Mouse (Mus musculus): ENCODE results near the gene Zfp617. TPM values are rescaled to one million over a fixed set of nuclear protein-coding genes. Genes with fewer than 3 reads are reported as not detected.

Gene Zfp617
- polyA plus RNA-seq, 1 experiment from 2014 or later, result 9.3 TPM

DNA sequence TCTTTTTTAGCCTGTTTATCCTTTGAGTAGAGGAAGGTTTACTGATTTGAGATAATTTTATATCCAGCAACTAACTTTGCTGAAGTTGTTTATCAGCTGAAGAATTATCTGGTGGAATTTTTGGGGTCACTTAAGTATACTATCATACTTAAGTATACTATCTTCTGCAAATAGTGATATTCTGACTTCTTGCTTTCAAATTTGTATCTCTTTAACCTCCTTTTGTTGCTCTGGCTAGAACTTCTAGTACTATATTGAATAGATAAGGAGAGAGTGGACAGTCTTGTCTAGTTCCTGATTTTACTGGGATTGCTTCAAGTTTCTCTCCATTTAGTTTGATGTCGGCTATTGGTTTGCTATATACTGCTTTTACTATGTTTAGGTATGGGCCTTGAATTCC, 1.6 kb upstream of the Zfp617 start:
- Histone ChIP-seq H3K27me3 (replicated peaks; ENCODE audit: control insufficient read depth, insufficient read depth, low read length) (no peaks in the 10 kb centered on the region), H3K4me1 (replicated peaks; ENCODE audit: control insufficient read depth, insufficient read depth, low read length) (no peaks in the 10 kb centered on the region), H3K9ac (ENCODE audit: low read depth, low read length) (no peak overlapping the region), H3K4me3 (ENCODE audit: low read depth, low read length) (no peak overlapping the region), H3K9me3 (ENCODE audit: control insufficient read depth) (no peaks in the 10 kb centered on the region), H3K36me3 (ENCODE audit: control insufficient read depth, insufficient read depth) (no peaks in the 10 kb centered on the region), H3K27ac (ENCODE audit: low read depth, low read length) (no peak overlapping the region), H3K4me2 (replicated peaks; ENCODE audit: low read depth) (no peak overlapping the region)
- ATAC-seq, result no peak
- 95% methylated on average over 1 of the region's 1 CpGs for WGBS
- TF ChIP-seq CTCF (IDR thresholded peaks at IDR 0.05; ENCODE audit: low read depth), result no peak

DNA sequence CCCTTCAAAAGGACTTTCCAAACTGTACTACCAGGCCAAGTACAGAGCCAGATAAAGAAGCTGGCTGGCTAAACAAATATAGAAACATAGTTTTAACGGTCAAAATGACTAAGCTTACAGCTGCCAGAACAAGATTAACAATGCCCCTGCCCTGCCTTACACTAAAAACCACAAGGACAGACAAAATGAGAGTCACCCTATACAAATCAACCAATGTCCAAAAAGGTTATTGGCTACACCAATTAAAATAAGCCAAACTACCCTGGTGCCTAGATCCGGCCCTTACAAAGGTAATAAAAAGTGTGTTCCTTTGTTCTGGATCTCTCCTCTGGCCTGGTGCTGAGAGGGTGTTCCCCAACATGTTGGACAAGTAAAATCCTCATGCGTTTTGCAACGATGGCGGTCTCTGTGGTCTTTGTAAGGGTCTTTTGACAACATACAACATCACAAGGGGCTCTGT, 607 bp upstream of the Zfp617 start:
- Histone ChIP-seq H3K36me3 (ENCODE audit: control insufficient read depth, insufficient read depth) (no peaks in the 10 kb centered on the region), H3K4me2 (replicated peaks; ENCODE audit: low read depth) (peak overlapping the region; percentile 78), H3K4me1 (replicated peaks; ENCODE audit: control insufficient read depth, insufficient read depth, low read length) (no peaks in the 10 kb centered on the region), H3K27me3 (replicated peaks; ENCODE audit: control insufficient read depth, insufficient read depth, low read length) (no peaks in the 10 kb centered on the region), H3K9ac (ENCODE audit: low read depth, low read length) (no peak overlapping the region), H3K4me3 (ENCODE audit: low read depth, low read length) (peak overlapping the region; percentile 76), H3K9me3 (ENCODE audit: control insufficient read depth) (no peaks in the 10 kb centered on the region), H3K27ac (ENCODE audit: low read depth, low read length) (no peak overlapping the region)
- no peak for TF ChIP-seq CTCF (IDR thresholded peaks at IDR 0.05; ENCODE audit: low read depth)
- 96% methylated on average over 5 of the region's 5 CpGs for WGBS
- no peak for ATAC-seq

- Histone ChIP-seq H3K9me3 (ENCODE audit: control insufficient read depth) (no peaks in the 10 kb centered on the region), H3K4me3 (ENCODE audit: low read depth, low read length) (no peak overlapping the region), H3K27ac (ENCODE audit: low read depth, low read length) (no peak overlapping the region), H3K4me2 (replicated peaks; ENCODE audit: low read depth) (no peak overlapping the region), H3K4me1 (replicated peaks; ENCODE audit: control insufficient read depth, insufficient read depth, low read length) (no peaks in the 10 kb centered on the region), H3K9ac (ENCODE audit: low read depth, low read length) (no peak overlapping the region), H3K36me3 (ENCODE audit: control insufficient read depth, insufficient read depth) (peaks cover 10% of the 10 kb centered on the region; the same call in 1 of the 2 replicates), H3K27me3 (replicated peaks; ENCODE audit: control insufficient read depth, insufficient read depth, low read length) (no peaks in the 10 kb centered on the region)
- no peak for ATAC-seq
- WGBS, result 82% methylated on average over 2 of the region's 2 CpGs
- TF ChIP-seq CTCF (IDR thresholded peaks at IDR 0.05; ENCODE audit: low read depth), result no peak
These were observed 3.9 kb downstream of the Zfp617 start for GRCm38 (mm10) chr8:71912286-71912685.

GRCm38 (mm10) chr8:71922567-71923401, 14.3 kb downstream of the Zfp617 start:
- Histone ChIP-seq H3K9ac (ENCODE audit: low read depth, low read length) (peak overlapping the region; percentile 86), H3K4me2 (replicated peaks; ENCODE audit: low read depth) (peak overlapping the region; percentile 70), H3K27ac (ENCODE audit: low read depth, low read length) (peak overlapping the region; percentile 97), H3K9me3 (ENCODE audit: control insufficient read depth) (no peaks in the 10 kb centered on the region), H3K4me1 (replicated peaks; ENCODE audit: control insufficient read depth, insufficient read depth, low read length) (no peaks in the 10 kb centered on the region), H3K36me3 (ENCODE audit: control insufficient read depth, insufficient read depth) (no peaks in the 10 kb centered on the region), H3K27me3 (replicated peaks; ENCODE audit: control insufficient read depth, insufficient read depth, low read length) (no peaks in the 10 kb centered on the region), H3K4me3 (ENCODE audit: low read depth, low read length) (peak overlapping the region; percentile 68)
- WGBS, result under 1% methylated on average over 57 of the region's 57 CpGs
- TF ChIP-seq CTCF (IDR thresholded peaks at IDR 0.05; ENCODE audit: low read depth), result no peak
- ATAC-seq, result peak; percentile 99

DNA sequence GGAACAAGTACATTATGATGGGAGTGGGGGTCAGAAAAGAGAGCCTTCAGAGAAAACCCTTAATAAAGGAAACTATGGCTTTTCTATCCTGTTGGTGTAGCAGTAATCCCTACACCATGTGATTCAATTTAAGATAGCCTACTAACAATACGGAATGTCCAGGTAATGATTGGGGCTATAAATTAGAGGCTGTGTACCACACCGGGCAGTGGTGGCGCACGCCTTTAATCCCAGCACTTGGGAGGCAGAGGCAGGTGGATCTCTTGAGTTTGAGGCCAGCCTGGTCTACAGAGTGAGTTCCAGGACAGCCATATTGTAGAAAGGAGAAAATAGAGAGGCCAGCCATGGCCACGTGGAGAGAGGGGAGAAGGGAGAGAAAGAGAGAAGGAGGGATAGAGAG, 17.4 kb downstream of the Zfp617 start:
- no peak for ATAC-seq
- no peaks in the 10 kb centered on the region for H3K9me3 ChIP-seq (ENCODE audit: control insufficient read depth)
- H3K9ac ChIP-seq (ENCODE audit: low read depth, low read length), result no peak overlapping the region
- no peak for TF ChIP-seq CTCF (IDR thresholded peaks at IDR 0.05; ENCODE audit: low read depth)
- peaks cover 20% of the 10 kb centered on the region for H3K36me3 ChIP-seq (ENCODE audit: control insufficient read depth, insufficient read depth)
- H3K27ac ChIP-seq (ENCODE audit: low read depth, low read length), result no peak overlapping the region; the same call in 1 of the 2 replicates
- no peak overlapping the region for H3K4me2 ChIP-seq (replicated peaks; ENCODE audit: low read depth)
- H3K4me3 ChIP-seq (ENCODE audit: low read depth, low read length), result no peak overlapping the region
- no peaks in the 10 kb centered on the region for H3K27me3 ChIP-seq (replicated peaks; ENCODE audit: control insufficient read depth, insufficient read depth, low read length)
- no peaks in the 10 kb centered on the region for H3K4me1 ChIP-seq (replicated peaks; ENCODE audit: control insufficient read depth, insufficient read depth, low read length)
- 84% methylated on average over 5 of the region's 5 CpGs for WGBS

DNA sequence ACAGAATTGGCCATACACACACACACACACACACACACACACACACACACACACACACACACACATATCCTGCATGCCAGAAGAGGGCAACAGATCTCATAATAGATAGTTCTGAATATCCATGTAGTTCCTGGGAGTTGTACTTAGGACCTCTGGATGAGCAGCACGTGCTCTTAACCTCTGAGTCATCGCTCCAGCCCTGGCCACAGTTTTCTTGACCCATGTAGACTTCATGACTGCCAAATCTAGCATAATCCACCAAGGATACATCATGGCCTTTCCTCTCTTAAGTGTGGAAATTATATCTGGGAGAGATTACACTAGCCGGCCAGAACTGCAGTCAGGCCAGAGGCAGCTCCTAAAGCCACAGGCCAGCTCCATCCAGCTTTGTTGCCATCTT, 18.1 kb downstream of the Zfp617 start:
- H3K4me2 ChIP-seq (replicated peaks; ENCODE audit: low read depth), result no peak overlapping the region
- peaks cover 27% of the 10 kb centered on the region for H3K36me3 ChIP-seq (ENCODE audit: control insufficient read depth, insufficient read depth)
- H3K27me3 ChIP-seq (replicated peaks; ENCODE audit: control insufficient read depth, insufficient read depth, low read length), result no peaks in the 10 kb centered on the region
- peak; percentile 22 for ATAC-seq
- no peaks in the 10 kb centered on the region for H3K4me1 ChIP-seq (replicated peaks; ENCODE audit: control insufficient read depth, insufficient read depth, low read length)
- 68% methylated on average over 3 of the region's 3 CpGs for WGBS
- no peak overlapping the region for H3K9ac ChIP-seq (ENCODE audit: low read depth, low read length)
- H3K27ac ChIP-seq (ENCODE audit: low read depth, low read length), result no peak overlapping the region
- no peak overlapping the region for H3K4me3 ChIP-seq (ENCODE audit: low read depth, low read length)
- peak; percentile 15 for TF ChIP-seq CTCF (IDR thresholded peaks at IDR 0.05; ENCODE audit: low read depth)
- no peaks in the 10 kb centered on the region for H3K9me3 ChIP-seq (ENCODE audit: control insufficient read depth)

All from intestine, postnatal 0 days (tissue).